In the genomic region with DNA sequence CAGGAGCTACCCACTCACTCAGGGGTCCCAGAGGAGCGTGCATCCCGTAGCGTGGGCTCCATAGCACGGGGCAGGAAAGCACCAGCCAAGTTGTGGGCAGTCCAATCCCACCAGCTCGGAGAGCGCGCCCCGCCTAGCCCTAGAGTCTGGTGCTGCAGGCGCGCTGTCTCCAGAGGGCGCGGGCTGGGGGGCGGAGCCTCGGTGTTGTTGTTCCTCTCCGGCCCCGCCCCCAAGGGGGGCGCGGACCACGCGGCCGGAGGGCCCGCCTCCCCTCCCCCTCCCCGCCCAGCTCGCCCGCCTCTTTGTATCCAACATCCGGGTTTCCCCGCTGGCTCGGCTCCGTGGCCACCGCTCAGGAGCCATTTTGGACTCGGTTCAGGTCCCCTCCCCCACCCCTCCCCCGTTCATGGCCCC, we compare ENCODE assay signal across 8 mouse cellular contexts. TPM values are rescaled to one million over a fixed set of nuclear protein-coding genes. Genes with fewer than 3 reads are reported as not detected.
DNase-seq lines count a peak whose midpoint lies in the region; ATAC-seq and TF ChIP-seq lines count a peak whose summit lies in the region.

A gene (plus strand): TSS at position 318 of the 414 bp plus-strand sequence.

- peak; percentile 97 for DNase-seq in brain, adult 2 months (ENCODE audit: low read depth, low spot score)
- peak; percentile 53 for DNase-seq in fibroblast of lung, adult 2 months (ENCODE audit: low read depth)
- peak; percentile 98 for DNase-seq in kidney, postnatal 14 days
- peak; percentile 8 to 44 for DNase-seq in natural killer cell, adult 2 months (ENCODE audit: low spot score in 2 of 2)

- ATAC-seq in heart, embryonic 14.5 days (ENCODE audit: insufficient number of reproducible peaks, insufficient read depth, low FRiP score, low read depth) = peak; percentile 96
- ATAC-seq in liver, embryonic 12.5 days = peak; percentile 87
- peak; percentile 93 for ATAC-seq in stomach, embryonic 14.5 days (ENCODE audit: insufficient number of reproducible peaks, insufficient read depth, low FRiP score, low read depth)

- TF ChIP-seq CTCF in C2C12 (IDR thresholded peaks at IDR 0.05; ENCODE audit: control insufficient read depth, insufficient read depth, insufficient read length) = no peak

- H3K79me3 ChIP-seq in C2C12 (ENCODE audit: low read depth) = no peaks in the 10 kb centered on the region

- peak within 1 kb of the TSS; percentile 77 for H3ac ChIP-seq in C2C12 (ENCODE audit: control insufficient read depth, insufficient read length, low read depth)

- H3K4me1 ChIP-seq in heart, embryonic 14.5 days (ENCODE audit: control insufficient read depth in 2 of 2, insufficient read depth in 2 of 2, low read length in 2 of 2) = peaks cover 5 to 14% of the 10 kb centered on the region in 2 experiments
- peaks cover 29% of the 10 kb centered on the region; the same call in 1 of the 2 replicates for H3K4me1 ChIP-seq in liver, embryonic 12.5 days
- H3K4me1 ChIP-seq in stomach, embryonic 14.5 days (ENCODE audit: control insufficient read depth, insufficient read depth, low read length) = peaks cover 10% of the 10 kb centered on the region; the same call in 1 of the 2 replicates

- WGBS in heart, embryonic 14.5 days = under 1% methylated on average over 21 of the region's 32 CpGs
- 0% methylated on average over 29 of the region's 32 CpGs for WGBS in liver, embryonic 12.5 days (ENCODE audit: insufficient replicate concordance)
- WGBS in stomach, embryonic 14.5 days = under 1% methylated on average over 24 of the region's 32 CpGs

- H3K4me2 ChIP-seq in heart, embryonic 14.5 days (ENCODE audit: low read length) = peak within 1 kb of the TSS; percentile 99
- peak within 1 kb of the TSS; percentile 86 for H3K4me2 ChIP-seq in liver, embryonic 12.5 days
- H3K4me2 ChIP-seq in stomach, embryonic 14.5 days (replicated peaks; ENCODE audit: low read depth, low read length) = peak within 1 kb of the TSS; percentile 90

- peak within 1 kb of the TSS; percentile 41 for H3K4me3 ChIP-seq in C2C12 (ENCODE audit: insufficient read depth, poor library complexity, severe bottlenecking)
- peak within 1 kb of the TSS; percentile 79 to 87 for H3K4me3 ChIP-seq in heart, embryonic 14.5 days (ENCODE audit: control insufficient read depth in 1 of 2, insufficient read depth in 1 of 2, low read depth in 1 of 2, low read length in 2 of 2)
- H3K4me3 ChIP-seq in liver, embryonic 12.5 days = peak within 1 kb of the TSS; percentile 70
- peak within 1 kb of the TSS; percentile 89 for H3K4me3 ChIP-seq in stomach, embryonic 14.5 days (ENCODE audit: low read depth, low read length)

- H3K9ac ChIP-seq in heart, embryonic 14.5 days (ENCODE audit: low read length) = peak within 1 kb of the TSS; percentile 97
- peak within 1 kb of the TSS; percentile 72 for H3K9ac ChIP-seq in liver, embryonic 12.5 days
- H3K9ac ChIP-seq in stomach, embryonic 14.5 days (replicated peaks; ENCODE audit: low read depth, low read length) = peak within 1 kb of the TSS; percentile 96

- peaks cover 7% of the 10 kb centered on the region for H3K27me3 ChIP-seq in C2C12 (ENCODE audit: control insufficient read depth, insufficient read depth, insufficient read length)
- no peaks in the 10 kb centered on the region for H3K27me3 ChIP-seq in heart, embryonic 14.5 days (ENCODE audit: control insufficient read depth, insufficient read depth, low read length)
- peaks cover 42% of the 10 kb centered on the region for H3K27me3 ChIP-seq in liver, embryonic 12.5 days (replicated peaks)
- no peaks in the 10 kb centered on the region for H3K27me3 ChIP-seq in stomach, embryonic 14.5 days (ENCODE audit: control insufficient read depth, insufficient read depth, low read length)

- no peaks in the 10 kb centered on the region for H3K9me3 ChIP-seq in heart, embryonic 14.5 days (ENCODE audit: control insufficient read depth, low read length)
- no peaks in the 10 kb centered on the region for H3K9me3 ChIP-seq in liver, embryonic 12.5 days (replicated peaks)
- no peaks in the 10 kb centered on the region for H3K9me3 ChIP-seq in stomach, embryonic 14.5 days (ENCODE audit: control insufficient read depth, low read depth, low read length)

- no peaks in the 10 kb centered on the region for H3K36me3 ChIP-seq in C2C12 (ENCODE audit: control insufficient read depth, insufficient read depth)
- H3K36me3 ChIP-seq in heart, embryonic 14.5 days (ENCODE audit: control insufficient read depth, insufficient read depth, low read length) = no peaks in the 10 kb centered on the region
- no peaks in the 10 kb centered on the region for H3K36me3 ChIP-seq in liver, embryonic 12.5 days
- no peaks in the 10 kb centered on the region for H3K36me3 ChIP-seq in stomach, embryonic 14.5 days (ENCODE audit: control insufficient read depth, insufficient read depth, low read length)

- no peaks in the 10 kb centered on the region for H3K79me2 ChIP-seq in C2C12 (ENCODE audit: control insufficient read depth, insufficient read depth)

- H3K27ac ChIP-seq in heart, embryonic 14.5 days (replicated peaks in 1 of 2; ENCODE audit: control insufficient read depth in 1 of 2, insufficient read depth in 1 of 2, low read depth in 2 of 2, low read length in 2 of 2) = peak within 1 kb of the TSS; percentile 94 to 98
- H3K27ac ChIP-seq in liver, embryonic 12.5 days = peak within 1 kb of the TSS; percentile 82
- H3K27ac ChIP-seq in stomach, embryonic 14.5 days (ENCODE audit: low read length) = peak within 1 kb of the TSS; percentile 95

TF ChIP-seq in C2C12, 6 proteins besides CTCF, POLR2A, EP300 and RAD21:
- no peak for TF ChIP-seq USF1 (IDR thresholded peaks at IDR 0.05; ENCODE audit: low read depth)
- peak; percentile 25 for TF ChIP-seq MAX (IDR thresholded peaks at IDR 0.05)

RNA-seq across cellular contexts. Expression of the gene that starts here (rescaled TPM):
- 0.83 TPM for polyA plus RNA-seq in C2C12 (2012; fragmentation: generic; extraction: Trizol)
- polyA plus RNA-seq in heart, embryonic 14.5 days (2014; fragmentation: Nextera tagmentation; extraction: Ambion mirVana) = 18.5 and 21.6 TPM in 2 replicates
- 7.0 TPM in 2 replicates for polyA plus RNA-seq in liver, embryonic 12.5 days (2016; fragmentation: Nextera tagmentation; extraction: Ambion mirVana)
- polyA plus RNA-seq in stomach, embryonic 14.5 days (2014; fragmentation: Nextera tagmentation; extraction: Ambion mirVana) = 24.2 and 29.4 TPM in 2 replicates

Comparison
In these comparisons a context has a peak if more than half of its experiments do, and no peak if none do; other contexts are left out.
1. Peak in every context shown above with its lines: DNase-seq, ATAC-seq, H3K4me3 ChIP-seq and H3K27ac ChIP-seq.
2. DNase-seq: peak in every context shown above with its lines; median percentile 98 in kidney, postnatal 14 days; 97 in brain, adult 2 months; 53 in fibroblast of lung, adult 2 months; 26 in natural killer cell, adult 2 months.